Mouse (Mus musculus) erythroblast, adult 5-6 weeks (primary cell): Measurements from ENCODE around the gene Ripply3. TPM values are rescaled to one million over a fixed set of nuclear protein-coding genes. Genes with fewer than 3 reads are reported as not detected.

Source experiments
- ATAC-seq: replicated peaks from 2 replicates; pipeline ENCODE4 v1.8.0; 2016; ENCODE audit warnings: moderate number of reproducible peaks, mild to moderate bottlenecking, moderate TSS enrichment, inconsistent platforms; ENCODE audit not compliant: poor library complexity, low FRiP score, severe bottlenecking
- total RNA-seq, 2 experiments: library from RNA; stranded (forward) in 1 of 2; stranded (reverse) in 1 of 2; fragments of 150-400 nt in 1 of 2; fragments of 200-764, 138-1000 nt in 1 of 2; gene quantifications; 2 replicates each; pipeline versions ENCODE4 v1.2.3 to v1.2.4; 2015 to 2017; ENCODE audit warnings: low replicate concordance in 2 of 2

Gene Ripply3
- not detected in 2 replicates for total RNA-seq (2015; ENCODE audit: low replicate concordance)
- total RNA-seq (2017; ENCODE audit: low replicate concordance), result not detected in 2 replicates

GRCm38 (mm10) chr16:94327781-94328711 is at the start of gene Ripply3:
Gene Ripply3, plus strand, starts transcription at chr16:94328420.
- 0 out of 2 replicates have a peak, but pooled peaks have one; percentile 29 for ATAC-seq

DNA sequence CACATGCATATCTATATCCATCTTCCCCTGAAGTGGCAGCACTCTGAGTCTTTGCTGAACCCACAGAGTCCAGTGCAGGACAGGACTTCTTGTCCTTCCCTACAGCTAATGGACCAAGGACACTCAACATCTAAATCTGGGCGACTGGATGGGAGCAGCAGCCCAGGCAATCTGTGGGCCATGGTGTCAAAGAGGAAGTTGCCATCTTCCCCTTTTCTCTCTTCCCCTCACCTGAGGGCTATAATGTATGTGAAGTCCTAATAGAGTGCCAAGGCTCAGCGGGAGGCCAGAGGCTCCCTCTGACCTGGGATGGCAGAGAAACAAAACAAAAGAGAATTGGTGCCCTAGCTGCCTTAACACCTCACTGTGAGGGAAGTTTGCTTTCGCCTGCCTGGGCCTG is 44.2 kb upstream of the Ripply3 start:
- no peak for ATAC-seq

DNA sequence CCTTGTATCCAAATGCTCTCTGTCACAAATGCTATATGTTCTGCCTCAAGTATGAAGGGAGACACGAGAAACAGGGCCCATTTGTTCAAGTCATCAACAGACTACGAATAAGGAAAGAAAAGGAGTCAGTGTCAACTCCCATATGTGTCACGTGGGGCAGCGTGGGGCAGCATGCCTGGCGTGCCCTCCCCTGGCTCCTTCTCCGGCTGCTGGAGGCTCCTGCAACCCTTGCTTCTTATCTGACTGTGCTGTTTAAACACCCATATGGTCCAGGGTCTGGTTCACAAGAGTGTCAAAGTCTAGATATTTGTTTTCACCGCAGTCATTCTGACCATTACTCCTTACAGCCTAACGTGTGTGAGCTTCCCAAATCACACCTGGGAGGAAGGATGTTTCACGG is 40.4 kb upstream of the Ripply3 start:
- ATAC-seq, result no peak

DNA sequence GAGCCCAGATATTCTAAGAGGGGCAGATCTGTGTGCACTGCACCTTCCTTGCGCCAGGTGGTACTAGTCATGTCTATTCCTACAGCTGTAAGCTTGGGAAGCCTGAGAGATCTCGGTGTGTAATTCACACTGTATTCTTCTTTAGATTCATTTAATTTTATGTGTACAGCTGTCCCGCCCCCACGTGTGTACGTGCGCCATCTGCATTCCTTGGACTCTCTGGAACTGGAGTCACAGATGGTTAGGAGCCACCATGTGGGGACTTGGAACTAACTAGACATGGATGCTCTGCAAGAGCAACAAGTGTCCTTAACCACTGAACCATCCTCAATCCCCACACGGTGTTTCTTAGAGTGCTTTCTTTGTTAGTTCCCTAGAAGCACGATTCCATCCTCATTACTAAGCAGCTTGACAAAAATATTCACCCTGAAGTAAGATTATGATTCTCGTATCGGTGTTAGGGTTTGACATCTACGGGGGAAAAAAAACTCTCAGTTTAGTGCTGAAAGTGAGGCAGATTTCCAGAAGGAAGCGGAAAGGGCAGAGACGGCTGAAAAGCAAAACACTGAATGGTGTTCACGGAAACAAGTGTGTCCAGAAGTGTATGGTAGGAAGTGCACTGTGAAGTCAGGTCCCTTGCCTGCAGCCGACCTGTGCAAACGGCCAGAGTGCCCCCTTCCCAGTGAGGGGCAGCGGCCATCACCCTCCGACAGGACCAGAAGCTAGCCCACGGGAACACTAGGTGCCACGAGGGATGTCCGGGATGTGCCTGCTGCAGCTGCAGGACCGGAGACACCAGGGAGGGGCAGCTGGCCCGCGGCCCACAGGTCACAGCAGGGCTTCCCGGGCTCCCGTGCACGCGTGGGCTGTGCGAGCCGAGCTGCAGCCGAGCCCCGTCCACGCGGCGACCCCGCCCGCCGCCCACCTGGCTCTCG is 38.8 kb upstream of the Ripply3 start:
- ATAC-seq, result no peak

DNA sequence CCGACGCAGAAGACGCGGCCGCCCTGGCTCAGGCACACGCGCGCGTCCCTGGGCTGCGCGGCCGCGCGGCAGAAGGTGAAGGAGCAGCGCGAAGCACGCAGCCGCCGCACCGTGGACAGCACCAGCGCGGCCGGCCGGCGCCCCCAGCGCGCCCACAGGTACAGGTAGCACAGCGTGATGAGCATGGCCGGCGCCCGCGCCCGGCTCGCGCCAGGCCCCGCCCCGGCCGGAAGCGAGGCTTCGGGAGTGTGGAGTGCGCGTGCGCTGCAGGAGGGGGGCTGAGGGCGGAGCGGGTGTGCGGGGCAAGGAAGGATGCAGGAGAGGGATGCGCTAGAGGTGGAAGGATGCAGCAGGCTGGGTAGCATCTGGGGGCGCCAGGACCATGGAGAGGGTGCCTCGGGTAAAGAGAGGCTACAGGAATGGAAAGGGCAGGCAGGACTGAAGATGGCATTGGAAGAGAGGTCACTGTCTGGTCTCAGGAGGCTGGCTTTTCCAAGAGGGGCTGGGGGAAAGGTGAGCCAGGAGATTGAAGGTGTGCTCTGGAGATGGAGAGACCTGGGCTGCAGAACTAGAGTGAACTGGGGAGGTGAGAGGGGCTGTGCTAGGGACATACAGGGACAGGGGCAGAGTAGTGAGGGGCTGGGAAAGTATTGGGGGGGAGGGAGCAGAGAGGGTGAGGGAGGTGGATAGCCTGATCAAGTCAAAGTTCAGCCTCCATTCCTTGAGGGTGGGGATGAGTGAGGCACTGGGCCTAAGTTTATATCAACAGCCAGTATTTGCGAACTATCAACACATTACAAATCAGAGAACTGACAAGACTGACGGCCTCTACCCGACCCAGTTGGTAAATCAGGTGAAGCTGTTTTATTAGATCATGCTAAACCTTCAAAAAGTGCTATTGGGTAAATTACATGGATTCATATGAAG is 37.9 kb upstream of the Ripply3 start:
- ATAC-seq, result no peak

DNA sequence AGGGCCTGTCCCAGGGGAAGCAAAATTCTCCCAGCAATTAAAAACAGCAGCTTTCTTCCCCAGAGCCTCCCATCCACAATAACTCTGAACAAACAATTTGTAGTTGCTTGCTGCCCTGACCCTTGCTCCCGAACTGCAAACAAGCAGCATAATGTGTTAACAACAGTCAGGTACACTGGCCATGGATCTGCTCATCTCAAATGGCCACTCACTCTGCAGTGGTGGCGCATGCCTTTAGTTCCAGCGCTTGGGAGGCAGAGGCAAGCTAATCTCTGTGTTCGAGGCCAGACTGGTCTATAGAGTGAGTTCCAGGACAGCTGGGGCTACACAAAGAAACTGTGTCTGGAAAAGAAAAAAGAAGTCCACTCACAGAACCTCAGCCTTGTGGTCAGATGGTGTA is 37.1 kb upstream of the Ripply3 start:
- no peak for ATAC-seq

- ATAC-seq, result no peak
Observed at GRCm38 (mm10) chr16:94298081-94298480, 30.1 kb upstream of the Ripply3 start.

GRCm38 (mm10) chr16:94299210-94299609 is 29.0 kb upstream of the Ripply3 start:
- ATAC-seq, result no peak

DNA sequence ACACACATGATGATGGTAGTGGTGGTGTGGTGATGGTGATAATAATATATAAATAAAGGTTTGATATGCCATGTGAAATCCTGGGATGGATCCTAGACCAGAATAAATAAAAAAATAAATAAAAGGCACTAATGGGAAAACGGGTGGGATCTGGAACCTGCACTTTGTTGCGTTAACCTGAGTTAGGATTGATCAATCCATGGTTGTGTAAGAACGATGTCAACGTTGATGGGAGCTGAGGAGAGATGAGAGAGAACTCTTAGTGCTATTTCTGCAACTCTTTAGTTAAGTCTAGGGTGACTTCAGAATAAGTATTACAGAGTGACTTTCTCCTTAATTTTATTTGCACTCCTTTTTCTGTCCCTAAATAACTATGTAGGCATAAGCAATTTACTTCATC is 27.0 kb upstream of the Ripply3 start:
- no peak for ATAC-seq

DNA sequence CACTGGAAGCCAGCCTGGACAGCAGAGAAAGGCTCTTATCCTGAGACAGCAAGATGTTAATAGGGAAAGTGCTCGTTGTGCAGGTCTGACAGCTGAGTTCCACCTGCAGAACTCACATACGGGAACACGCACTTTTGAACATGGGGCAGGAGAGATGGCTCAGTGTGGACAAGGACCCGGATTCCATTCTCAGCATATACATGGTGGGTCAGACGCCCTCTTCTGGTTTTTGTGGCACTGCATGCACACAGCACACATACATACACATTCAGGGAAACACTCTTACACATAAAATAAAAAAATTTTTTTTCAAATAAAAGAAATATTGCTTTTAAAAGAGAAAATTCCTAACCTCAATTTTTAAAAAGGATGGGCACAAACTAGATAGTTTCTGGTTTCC is 26.5 kb upstream of the Ripply3 start:
- ATAC-seq, result no peak

- ATAC-seq, result no peak
Observed at GRCm38 (mm10) chr16:94302274-94303202, 25.7 kb upstream of the Ripply3 start.

GRCm38 (mm10) chr16:94303203-94303535 is 25.1 kb upstream of the Ripply3 start:
- no peak for ATAC-seq

GRCm38 (mm10) chr16:94307526-94307925 is 20.7 kb upstream of the Ripply3 start:
- ATAC-seq, result no peak

DNA sequence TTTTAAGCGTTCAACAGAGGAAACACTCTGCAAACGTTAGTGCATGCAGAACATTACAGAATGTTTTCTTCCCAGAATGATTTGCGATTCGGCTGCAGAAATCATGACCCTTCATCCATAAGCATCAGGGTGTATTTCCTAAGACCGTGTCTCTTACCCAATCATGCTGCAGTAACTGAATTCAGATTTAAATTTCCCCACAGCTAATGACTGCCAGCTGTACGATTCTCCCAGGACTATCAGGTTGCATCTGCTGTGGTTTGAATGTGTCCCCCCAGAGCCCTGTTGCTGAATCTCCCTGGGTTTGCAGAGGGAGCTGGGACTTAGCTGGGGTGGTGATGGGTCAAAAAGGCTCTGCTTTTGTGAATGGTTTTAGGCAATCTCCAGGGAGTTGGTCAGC is 20.3 kb upstream of the Ripply3 start:
- ATAC-seq, result no peak

DNA sequence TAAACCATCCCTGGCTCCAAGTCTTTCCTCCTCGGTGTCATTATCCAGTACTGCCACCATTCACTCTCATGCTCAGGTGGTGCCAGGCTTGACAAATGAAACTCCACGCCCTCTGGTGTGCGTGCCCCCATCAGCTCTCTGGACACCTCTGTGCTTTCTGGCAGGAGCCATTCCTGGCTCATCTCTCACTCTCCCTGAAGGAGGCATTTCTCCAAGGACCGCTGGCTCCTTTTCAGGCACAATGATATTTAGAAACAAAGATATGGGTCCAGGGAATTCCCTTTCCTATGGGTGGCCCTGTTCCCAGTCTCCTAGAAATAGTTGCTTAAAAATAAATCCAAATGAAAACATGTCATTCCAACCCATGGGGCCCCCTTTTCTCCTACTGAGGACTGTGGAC is 19.2 kb upstream of the Ripply3 start:
- no peak for ATAC-seq

- ATAC-seq, result no peak
Observed at GRCm38 (mm10) chr16:94311416-94311815, 16.8 kb upstream of the Ripply3 start.

GRCm38 (mm10) chr16:94311931-94312330 is 16.3 kb upstream of the Ripply3 start:
- no peak for ATAC-seq

GRCm38 (mm10) chr16:94312663-94313228 is 15.5 kb upstream of the Ripply3 start:
- peak; percentile 88 for ATAC-seq
